Mouse (Mus musculus): Measurements from ENCODE around the gene Foxn2. TPM values are rescaled to one million over a fixed set of nuclear protein-coding genes. Genes with fewer than 3 reads are reported as not detected.

The Foxn2 gene
- total RNA-seq, 1 experiment: 29.7 TPM

DNA sequence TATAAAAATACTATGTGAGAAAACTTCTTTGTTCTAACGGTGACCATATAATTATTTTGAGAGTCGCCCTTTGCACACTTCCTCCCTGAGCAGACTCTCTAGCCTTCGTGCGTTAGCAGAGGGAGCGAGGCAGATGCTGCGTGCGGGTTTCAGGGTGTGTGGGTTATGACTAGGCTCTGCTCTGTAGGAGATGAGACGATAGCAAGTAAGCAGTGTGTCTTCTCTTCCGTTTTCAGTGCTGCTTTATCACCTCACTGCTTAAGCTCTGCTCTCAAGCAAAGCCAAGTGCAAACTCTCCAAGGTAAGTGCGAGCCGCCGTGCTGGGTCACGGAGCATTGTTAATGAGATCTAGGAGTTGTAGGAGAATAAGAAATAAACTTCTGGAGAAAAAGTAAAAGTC lies 38.5 kb downstream of the Foxn2 start:
- Histone ChIP-seq H3K4me1 (ENCODE audit: control insufficient read depth in 2 of 2, insufficient read depth in 2 of 2, low read length in 2 of 2, poor library complexity in 1 of 2) (peaks cover 2 to 5% of the 10 kb centered on the region in 2 experiments; a peak in 1 of 4 replicates), H3K36me3 (ENCODE audit: control insufficient read depth, insufficient read depth, low read length, poor library complexity, severe bottlenecking) (peaks cover 12% of the 10 kb centered on the region; the same call in 1 of the 2 replicates), H3K9ac (ENCODE audit: insufficient read depth, low read depth, low read length, poor library complexity, severe bottlenecking) (no peak overlapping the region), H3K9me3 (ENCODE audit: control insufficient read depth, insufficient read depth, low read depth, low read length) (no peaks in the 10 kb centered on the region), H3K4me3 (ENCODE audit: insufficient read depth in 1 of 2, low read depth in 1 of 2, low read length in 2 of 2, poor library complexity in 1 of 2, severe bottlenecking in 1 of 2) (no peak overlapping the region), H3K27ac (ENCODE audit: insufficient read depth, low read depth, low read length, poor library complexity, severe bottlenecking) (no peak overlapping the region)
- DNase-seq (ENCODE audit: low read depth, low spot score): no peak
- in situ Hi-C loops (cut with MboI; ENCODE audit: low sequenced_read_pairs in 2 of 2, unreplicated experiment in 2 of 2): no loop called here
- TF ChIP-seq ZNF384 (IDR thresholded peaks at IDR 0.05; ENCODE audit: low read depth, low read length): no peak

DNA sequence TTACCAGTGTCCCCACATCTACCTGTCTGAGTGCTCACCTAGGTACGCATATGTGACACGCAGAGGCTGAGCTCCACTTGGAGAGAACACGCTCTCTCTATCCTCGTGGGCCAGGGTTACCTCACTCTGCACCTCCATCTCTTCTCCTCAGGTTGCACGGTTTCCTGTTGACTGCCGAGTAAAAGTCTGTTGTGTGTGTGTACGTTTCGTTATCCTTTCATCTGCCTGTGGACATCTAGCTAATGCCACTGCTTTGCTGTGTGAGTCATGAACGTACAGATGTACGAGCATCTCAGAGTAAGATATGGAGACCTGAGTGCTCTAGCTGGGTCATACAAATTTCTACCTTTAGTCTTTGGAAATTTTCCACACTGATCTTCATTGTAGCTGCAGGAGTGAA lies 39.9 kb downstream of the Foxn2 start:
- H3K36me3 ChIP-seq (ENCODE audit: control insufficient read depth, insufficient read depth, low read length, poor library complexity, severe bottlenecking): peaks cover 12% of the 10 kb centered on the region; the same call in 1 of the 2 replicates
- peaks cover 2 to 9% of the 10 kb centered on the region in 2 experiments; a peak in 2 of 4 replicates for H3K4me1 ChIP-seq (ENCODE audit: control insufficient read depth in 2 of 2, insufficient read depth in 2 of 2, low read length in 2 of 2, poor library complexity in 1 of 2)
- in situ Hi-C loops (cut with MboI; ENCODE audit: low sequenced_read_pairs in 2 of 2, unreplicated experiment in 2 of 2): no loop called here
- TF ChIP-seq CHD2 (IDR thresholded peaks at IDR 0.05; ENCODE audit: low read depth, low read length): no peak
- TF ChIP-seq ZC3H11A (IDR thresholded peaks at IDR 0.05; ENCODE audit: borderline replicate concordance, low read depth, low read length): no peak
- no peak for TF ChIP-seq HCFC1 (IDR thresholded peaks at IDR 0.05; ENCODE audit: borderline replicate concordance, insufficient read depth, low read length)
- no peak for TF ChIP-seq ZNF384 (IDR thresholded peaks at IDR 0.05; ENCODE audit: low read depth, low read length)
- no peak for TF ChIP-seq MAFK (IDR thresholded peaks at IDR 0.05; ENCODE audit: insufficient read depth, low read depth, low read length)
- H3K4me3 ChIP-seq (ENCODE audit: insufficient read depth in 1 of 2, low read depth in 1 of 2, low read length in 2 of 2, poor library complexity in 1 of 2, severe bottlenecking in 1 of 2): no peak overlapping the region
- no peak overlapping the region for H3K9ac ChIP-seq (ENCODE audit: insufficient read depth, low read depth, low read length, poor library complexity, severe bottlenecking)
- no peak overlapping the region for H3K27ac ChIP-seq (ENCODE audit: insufficient read depth, low read depth, low read length, poor library complexity, severe bottlenecking)
- H3K9me3 ChIP-seq (ENCODE audit: control insufficient read depth, insufficient read depth, low read depth, low read length): no peaks in the 10 kb centered on the region
- DNase-seq (ENCODE audit: low read depth, low spot score): no peak

DNA sequence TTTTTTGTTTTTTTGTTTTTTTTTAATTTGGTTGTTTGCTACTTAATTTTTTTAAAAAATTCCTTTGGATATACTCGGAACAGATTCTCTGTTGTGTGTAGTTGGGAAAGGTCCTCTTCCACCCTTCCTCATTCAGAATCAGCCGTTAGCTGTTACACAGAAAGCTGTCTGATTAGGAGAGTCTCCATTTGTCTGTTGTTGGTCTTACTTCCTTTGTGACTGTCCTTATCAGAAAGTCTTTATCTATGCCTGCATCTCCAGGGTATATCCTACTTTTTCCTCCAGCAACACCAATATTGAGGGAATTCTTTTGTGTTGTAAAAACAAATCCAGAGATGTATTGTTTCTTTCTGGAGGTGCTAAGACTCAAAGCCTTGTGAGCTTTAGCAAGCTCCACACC lies 40.6 kb downstream of the Foxn2 start:
- Histone ChIP-seq H3K4me1 (ENCODE audit: control insufficient read depth in 2 of 2, insufficient read depth in 2 of 2, low read length in 2 of 2, poor library complexity in 1 of 2) (peaks cover 6 to 9% of the 10 kb centered on the region in 2 experiments; a peak in 3 of 4 replicates), H3K27ac (ENCODE audit: insufficient read depth, low read depth, low read length, poor library complexity, severe bottlenecking) (no peak overlapping the region), H3K9ac (ENCODE audit: insufficient read depth, low read depth, low read length, poor library complexity, severe bottlenecking) (no peak overlapping the region), H3K9me3 (ENCODE audit: control insufficient read depth, insufficient read depth, low read depth, low read length) (no peaks in the 10 kb centered on the region), H3K4me3 (ENCODE audit: insufficient read depth in 1 of 2, low read depth in 1 of 2, low read length in 2 of 2, poor library complexity in 1 of 2, severe bottlenecking in 1 of 2) (no peak overlapping the region), H3K36me3 (ENCODE audit: control insufficient read depth, insufficient read depth, low read length, poor library complexity, severe bottlenecking) (peaks cover 12% of the 10 kb centered on the region; the same call in 1 of the 2 replicates)
- TF ChIP-seq HCFC1 (IDR thresholded peaks at IDR 0.05; ENCODE audit: borderline replicate concordance, insufficient read depth, low read length) (no peak), CHD2 (IDR thresholded peaks at IDR 0.05; ENCODE audit: low read depth, low read length) (no peak), MAFK (IDR thresholded peaks at IDR 0.05; ENCODE audit: insufficient read depth, low read depth, low read length) (no peak), ZC3H11A (IDR thresholded peaks at IDR 0.05; ENCODE audit: borderline replicate concordance, low read depth, low read length) (no peak), ZNF384 (IDR thresholded peaks at IDR 0.05; ENCODE audit: low read depth, low read length) (no peak)
- DNase-seq (ENCODE audit: low read depth, low spot score): no peak
- in situ Hi-C loops (cut with MboI; ENCODE audit: low sequenced_read_pairs in 2 of 2, unreplicated experiment in 2 of 2): no loop called here

- in situ Hi-C loops (cut with MboI; ENCODE audit: low sequenced_read_pairs in 2 of 2, unreplicated experiment in 2 of 2): no loop called here
- H3K4me1 ChIP-seq (ENCODE audit: control insufficient read depth in 2 of 2, insufficient read depth in 2 of 2, low read length in 2 of 2, poor library complexity in 1 of 2): peaks cover 6 to 9% of the 10 kb centered on the region in 2 experiments
These were observed 41.1 kb downstream of the Foxn2 start for GRCm38 (mm10) chr17:88481587-88481986.

DNA sequence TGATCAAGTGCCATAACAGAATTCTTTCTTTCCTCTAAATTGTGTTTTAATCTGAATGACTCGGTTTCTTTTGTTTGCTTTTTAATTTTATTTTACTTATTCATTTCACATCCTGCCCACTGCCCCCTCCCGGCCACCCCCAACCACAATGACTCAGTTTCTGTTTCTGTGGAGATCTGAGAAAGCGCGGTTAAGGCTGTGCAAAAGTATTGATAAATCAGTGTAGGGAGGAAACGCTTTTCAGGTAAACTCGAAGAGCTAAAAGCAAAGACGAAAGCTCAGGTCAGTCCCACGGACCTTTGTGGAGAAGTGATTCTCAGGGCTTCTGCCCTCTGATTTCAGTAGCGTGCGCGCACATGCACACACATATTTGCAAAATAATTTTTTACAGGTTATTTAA lies 44.0 kb downstream of the Foxn2 start:
- no peak overlapping the region for H3K27ac ChIP-seq (ENCODE audit: insufficient read depth, low read depth, low read length, poor library complexity, severe bottlenecking)
- H3K4me3 ChIP-seq (ENCODE audit: insufficient read depth in 1 of 2, low read depth in 1 of 2, low read length in 2 of 2, poor library complexity in 1 of 2, severe bottlenecking in 1 of 2): no peak overlapping the region
- peaks cover 10% of the 10 kb centered on the region for H3K36me3 ChIP-seq (ENCODE audit: control insufficient read depth, insufficient read depth, low read length, poor library complexity, severe bottlenecking)
- H3K4me1 ChIP-seq (ENCODE audit: control insufficient read depth in 2 of 2, insufficient read depth in 2 of 2, low read length in 2 of 2, poor library complexity in 1 of 2): peaks cover 4 to 10% of the 10 kb centered on the region in 2 experiments
- no peak for DNase-seq (ENCODE audit: low read depth, low spot score)
- in situ Hi-C loops (cut with MboI; ENCODE audit: low sequenced_read_pairs in 2 of 2, unreplicated experiment in 2 of 2): no loop called here
- H3K9me3 ChIP-seq (ENCODE audit: control insufficient read depth, insufficient read depth, low read depth, low read length): no peaks in the 10 kb centered on the region
- TF ChIP-seq CHD2 (IDR thresholded peaks at IDR 0.05; ENCODE audit: low read depth, low read length): no peak
- no peak for TF ChIP-seq MAFK (IDR thresholded peaks at IDR 0.05; ENCODE audit: insufficient read depth, low read depth, low read length)
- no peak for TF ChIP-seq HCFC1 (IDR thresholded peaks at IDR 0.05; ENCODE audit: borderline replicate concordance, insufficient read depth, low read length)
- no peak for TF ChIP-seq ZC3H11A (IDR thresholded peaks at IDR 0.05; ENCODE audit: borderline replicate concordance, low read depth, low read length)
- no peak for TF ChIP-seq ZNF384 (IDR thresholded peaks at IDR 0.05; ENCODE audit: low read depth, low read length)
- no peak overlapping the region for H3K9ac ChIP-seq (ENCODE audit: insufficient read depth, low read depth, low read length, poor library complexity, severe bottlenecking)

More at GRCm38 (mm10) chr17:88481587-88481986, 41.1 kb downstream of the Foxn2 start:
- no peak for DNase-seq (ENCODE audit: low read depth, low spot score)
- Histone ChIP-seq H3K4me3 (ENCODE audit: insufficient read depth in 1 of 2, low read depth in 1 of 2, low read length in 2 of 2, poor library complexity in 1 of 2, severe bottlenecking in 1 of 2) (no peak overlapping the region), H3K9ac (ENCODE audit: insufficient read depth, low read depth, low read length, poor library complexity, severe bottlenecking) (no peak overlapping the region), H3K9me3 (ENCODE audit: control insufficient read depth, insufficient read depth, low read depth, low read length) (no peaks in the 10 kb centered on the region), H3K36me3 (ENCODE audit: control insufficient read depth, insufficient read depth, low read length, poor library complexity, severe bottlenecking) (peaks cover 14% of the 10 kb centered on the region; the same call in 1 of the 2 replicates), H3K27ac (ENCODE audit: insufficient read depth, low read depth, low read length, poor library complexity, severe bottlenecking) (no peak overlapping the region)
- TF ChIP-seq HCFC1 (IDR thresholded peaks at IDR 0.05; ENCODE audit: borderline replicate concordance, insufficient read depth, low read length) (no peak), ZNF384 (IDR thresholded peaks at IDR 0.05; ENCODE audit: low read depth, low read length) (no peak), ZC3H11A (IDR thresholded peaks at IDR 0.05; ENCODE audit: borderline replicate concordance, low read depth, low read length) (no peak), CHD2 (IDR thresholded peaks at IDR 0.05; ENCODE audit: low read depth, low read length) (no peak), MAFK (IDR thresholded peaks at IDR 0.05; ENCODE audit: insufficient read depth, low read depth, low read length) (no peak)

Data from ES-E14 (cell line).